Mouse (Mus musculus) spleen, adult 2 months (tissue): Measurements from ENCODE around the gene Fam172a.

Experiments
- CTCF ChIP-seq: fragments of 200-500 bp; IDR thresholded peaks from 2 replicates; pipeline ENCODE4 v1.5.1; 2011; ENCODE audit warnings: mild to moderate bottlenecking, inconsistent platforms; ENCODE audit not compliant: insufficient read depth, insufficient read length, insufficient replicate concordance; ENCODE audit errors: extremely low read depth
- POLR2A ChIP-seq: fragments of 200-500 bp; IDR thresholded peaks from 2 replicates; pipeline ENCODE4 v1.6.1; 2011; ENCODE audit warnings: low read depth, low read length, inconsistent platforms

- TF ChIP-seq CTCF (no peak), POLR2A (no peak)
Measured at GRCm38 (mm10) chr13:78207796-78208645, 506.2 kb downstream of the Fam172a start.
